Comparison of ENCODE assay signal across 15 mouse cellular contexts in genomic region chr19:14883707-14884421, GRCm38 (mm10).
DNase-seq lines count a peak whose midpoint lies in the region; ATAC-seq and TF ChIP-seq lines count a peak whose summit lies in the region.
"Had no signal": no experiment of that assay in that cellular context is flagged by ENCODE, and none has a peak within 500 bp of the region (broad histone marks: within the 10 kb centered on the region; RNA-seq: fewer than 3 reads in every experiment).

No protein-coding gene starts in this region.

- no peaks in the 10 kb centered on the region for H3K9me3 ChIP-seq in lung, embryonic 14.5 days (ENCODE audit: low read depth, low read length)
- no peaks in the 10 kb centered on the region for H3K9me3 ChIP-seq in forebrain, postnatal 0 days (ENCODE audit: low read length)
- H3K9me3 ChIP-seq in neural tube, embryonic 14.5 days (ENCODE audit: control insufficient read depth, low read length): no peaks in the 10 kb centered on the region
- H3K9me3 ChIP-seq: midbrain, embryonic 15.5 days had no signal

- 47% methylated on average over 8 of the region's 8 CpGs for WGBS in lung, embryonic 14.5 days
- WGBS in forebrain, postnatal 0 days: 18% methylated on average over 8 of the region's 8 CpGs
- WGBS in neural tube, embryonic 14.5 days: 16% methylated on average over 8 of the region's 8 CpGs

- no peaks in the 10 kb centered on the region for H3K4me1 ChIP-seq in lung, embryonic 14.5 days (ENCODE audit: insufficient read depth)
- H3K4me1 ChIP-seq in forebrain, postnatal 0 days (ENCODE audit: insufficient read depth): 0 out of 2 replicates have a peak, but pooled peaks cover 3% of the 10 kb centered on the region
- peaks cover 3% of the 10 kb centered on the region; the same call in 1 of the 2 replicates for H3K4me1 ChIP-seq in neural tube, embryonic 14.5 days (ENCODE audit: control insufficient read depth, insufficient read depth, low read length)

- no peaks in the 10 kb centered on the region for H3K27me3 ChIP-seq in lung, embryonic 14.5 days (ENCODE audit: insufficient read depth, low read length)
- peaks cover 5% of the 10 kb centered on the region for H3K27me3 ChIP-seq in forebrain, postnatal 0 days (ENCODE audit: insufficient read depth, low read length)
- no peaks in the 10 kb centered on the region for H3K27me3 ChIP-seq in neural tube, embryonic 14.5 days (ENCODE audit: control insufficient read depth, insufficient read depth, low read length)

- H3K9ac ChIP-seq in lung, embryonic 14.5 days: no peak overlapping the region
- no peak overlapping the region for H3K9ac ChIP-seq in forebrain, postnatal 0 days
- no peak overlapping the region for H3K9ac ChIP-seq in neural tube, embryonic 14.5 days (replicated peaks; ENCODE audit: low read depth, low read length)
- H3K9ac ChIP-seq: midbrain, embryonic 15.5 days had no signal

- no peaks in the 10 kb centered on the region for H3K36me3 ChIP-seq in lung, embryonic 14.5 days (ENCODE audit: insufficient read depth)
- H3K36me3 ChIP-seq in forebrain, postnatal 0 days (ENCODE audit: insufficient read depth): no peaks in the 10 kb centered on the region
- no peaks in the 10 kb centered on the region for H3K36me3 ChIP-seq in neural tube, embryonic 14.5 days (ENCODE audit: control insufficient read depth, insufficient read depth, low read length)
- H3K36me3 ChIP-seq: midbrain, embryonic 15.5 days had no signal

- H3K4me2 ChIP-seq in lung, embryonic 14.5 days: no peak overlapping the region
- H3K4me2 ChIP-seq in forebrain, postnatal 0 days (ENCODE audit: low read depth): no peak overlapping the region
- no peak overlapping the region for H3K4me2 ChIP-seq in neural tube, embryonic 14.5 days (ENCODE audit: low read depth, low read length)
- H3K4me2 ChIP-seq: midbrain, embryonic 15.5 days had no signal

- no peak overlapping the region for H3K4me3 ChIP-seq in lung, embryonic 14.5 days (ENCODE audit: low read depth, low read length)
- no peak overlapping the region for H3K4me3 ChIP-seq in forebrain, postnatal 0 days (ENCODE audit: low read depth, low read length)
- no peak overlapping the region for H3K4me3 ChIP-seq in neural tube, embryonic 14.5 days (ENCODE audit: low read depth, low read length)
- H3K4me3 ChIP-seq: left cerebral cortex, adult 2 months; midbrain, embryonic 15.5 days had no signal

- TF ChIP-seq CTCF in lung, embryonic 14.5 days (IDR thresholded peaks at IDR 0.05; ENCODE audit: low read depth): no peak
- no peak for TF ChIP-seq CTCF in forebrain, postnatal 0 days (IDR thresholded peaks at IDR 0.05; ENCODE audit: low read depth)

- no peak overlapping the region for H3K27ac ChIP-seq in lung, embryonic 14.5 days (ENCODE audit: low read depth)
- H3K27ac ChIP-seq in forebrain, postnatal 0 days (ENCODE audit: low read depth, low read length): no peak overlapping the region
- no peak overlapping the region for H3K27ac ChIP-seq in neural tube, embryonic 14.5 days (ENCODE audit: low read depth, low read length)
- H3K27ac ChIP-seq: left cerebral cortex, adult 2 months; midbrain, embryonic 15.5 days; stomach, postnatal 0 days had no signal

- peak; percentile 17; the same call in 1 of the 2 replicates for ATAC-seq in lung, embryonic 14.5 days (ENCODE audit: insufficient read depth)
- ATAC-seq in forebrain, postnatal 0 days: peak; percentile 58
- ATAC-seq in neural tube, embryonic 14.5 days (ENCODE audit: low read depth): peak; percentile 70
- ATAC-seq: intestine, postnatal 0 days; lung, postnatal 0 days; midbrain, embryonic 15.5 days had no signal

- peak; percentile 74 to 75 for DNase-seq in cerebellum, postnatal 10 days
- no peak for DNase-seq in cerebellum, adult 8-10 months
- DNase-seq in lung, embryonic 14.5 days: no peak
- no peak for DNase-seq in lung, postnatal 25 days (ENCODE audit: low spot score)
- peak; percentile 26 for DNase-seq in forebrain, postnatal 0 days
- DNase-seq in right cerebral cortex, postnatal 10 days (ENCODE audit: low spot score in 2 of 2): no peak
- DNase-seq in right cerebral cortex, adult 18-20 months: no peak
- DNase-seq: adrenal gland, postnatal 14 days; gastrocnemius, postnatal 25 days had no signal

Comparison
In these comparisons a context has a peak if more than half of its experiments do, and no peak if none do; other contexts are left out.
1. DNase-seq: peak in cerebellum, postnatal 10 days (2 of 2) and forebrain, postnatal 0 days (single experiment); none in cerebellum, adult 8-10 months (single experiment), lung, embryonic 14.5 days (single experiment), lung, postnatal 25 days (single experiment), right cerebral cortex, postnatal 10 days (0 of 2) and right cerebral cortex, adult 18-20 months (single experiment).
2. ATAC-seq: peak in every context shown above with its lines; median percentile 70 in neural tube, embryonic 14.5 days; 58 in forebrain, postnatal 0 days; 17 in lung, embryonic 14.5 days.